Mouse (Mus musculus): ENCODE measurements around the gene Bcs1l. TPM values are rescaled to one million over a fixed set of nuclear protein-coding genes. Genes with fewer than 3 reads are reported as not detected.

Gene Bcs1l
- polyA plus RNA-seq, 1 experiment from 2014 or later = 7.1 TPM

DNA sequence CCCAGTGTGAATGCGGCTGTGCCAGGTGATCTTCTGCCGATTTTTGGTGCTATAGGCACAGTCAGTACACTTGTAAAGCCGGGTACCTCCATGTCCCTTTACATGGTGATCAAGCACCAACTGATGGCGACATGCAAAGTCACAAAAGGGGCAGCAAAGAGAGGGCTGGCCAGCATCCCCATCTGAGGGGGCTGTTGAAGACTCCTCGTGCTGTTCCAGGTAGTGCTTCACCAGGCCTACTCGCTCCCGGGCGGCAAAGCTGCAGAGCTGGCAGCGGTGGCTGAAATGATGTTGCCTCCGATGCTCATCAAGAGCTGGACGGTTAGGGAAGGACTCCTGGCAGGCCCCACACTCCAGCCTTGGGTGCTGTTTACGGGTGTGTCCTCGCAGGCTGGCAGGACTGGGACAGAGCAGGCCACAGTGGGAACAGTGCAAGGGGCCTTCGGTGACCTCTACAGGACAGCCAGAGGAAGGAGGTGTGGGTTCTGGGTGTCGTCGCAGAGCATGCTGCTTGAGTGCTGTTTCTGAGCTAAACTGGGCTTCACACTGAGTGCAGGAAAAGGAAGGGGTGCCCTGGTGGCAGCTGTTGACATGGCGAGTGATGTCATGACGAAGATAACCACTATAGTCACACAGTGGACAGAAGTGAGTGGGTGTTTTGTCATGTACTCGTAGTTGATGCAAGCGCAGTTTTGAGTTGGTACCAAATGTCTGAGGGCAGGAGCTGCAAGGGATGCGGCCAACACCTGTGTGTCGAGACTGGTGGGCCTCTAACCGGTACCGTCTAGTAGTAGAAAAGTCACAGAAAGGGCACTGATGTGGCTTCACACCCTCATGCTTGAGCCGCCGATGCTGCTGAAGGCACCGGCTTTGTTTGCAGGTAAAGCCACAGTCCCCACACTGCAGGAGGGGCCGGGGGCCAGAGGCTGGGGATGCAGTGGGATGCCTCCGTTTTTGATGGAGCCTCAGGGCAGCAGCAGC is 18.1 kb upstream of the Bcs1l start:
- no peak for DNase-seq (ENCODE audit: low spot score)
- Histone ChIP-seq H3K4me2 (replicated peaks; ENCODE audit: low read depth, low read length) (no peak overlapping the region), H3K4me1 (ENCODE audit: insufficient read depth, low read depth, low read length) (no peaks in the 10 kb centered on the region), H3K4me3 (ENCODE audit: low read depth, low read length) (no peak overlapping the region), H3K9ac (replicated peaks; ENCODE audit: low read depth) (no peak overlapping the region), H3K27me3 (replicated peaks; ENCODE audit: insufficient read depth, low read length) (no peaks in the 10 kb centered on the region), H3K27ac (ENCODE audit: low read length) (no peak overlapping the region), H3K9me3 (ENCODE audit: low read length) (no peaks in the 10 kb centered on the region), H3K36me3 (ENCODE audit: insufficient read depth, low read length) (peaks cover 63% of the 10 kb centered on the region)
- TF ChIP-seq CTCF (IDR thresholded peaks at IDR 0.05) (peak; percentile 22; the same call in 1 of the 2 replicates), EP300 (IDR thresholded peaks at IDR 0.05) (no peak)
- no peak for ATAC-seq
- 90% methylated on average over 29 of the region's 29 CpGs for WGBS

DNA sequence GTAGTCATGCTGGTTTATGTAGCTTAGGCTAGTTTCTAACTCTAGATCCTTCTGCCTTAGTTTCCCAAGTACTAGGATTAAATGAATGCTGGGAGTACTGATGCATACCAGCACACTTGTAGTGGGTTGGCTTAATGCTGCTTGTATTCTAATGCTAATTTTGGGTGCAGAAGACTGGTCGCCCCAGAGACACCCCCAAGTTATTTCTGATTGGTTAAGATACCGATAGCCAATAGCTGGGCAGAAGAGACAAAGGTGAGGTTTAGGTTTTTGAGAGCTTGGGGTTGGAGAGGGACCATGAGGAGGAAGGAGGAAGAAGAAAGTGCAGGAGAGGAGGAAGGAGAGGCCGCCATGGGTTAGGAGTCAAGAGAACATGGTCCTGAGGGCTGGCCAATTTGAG is 5.5 kb upstream of the Bcs1l start:
- Histone ChIP-seq H3K27me3 (replicated peaks; ENCODE audit: insufficient read depth, low read length) (no peaks in the 10 kb centered on the region), H3K4me3 (ENCODE audit: low read depth, low read length) (no peak overlapping the region), H3K4me1 (ENCODE audit: insufficient read depth, low read depth, low read length) (peaks cover 5% of the 10 kb centered on the region; the same call in 1 of the 2 replicates), H3K4me2 (replicated peaks; ENCODE audit: low read depth, low read length) (no peak overlapping the region), H3K36me3 (ENCODE audit: insufficient read depth, low read length) (peaks cover 20% of the 10 kb centered on the region; the same call in 1 of the 2 replicates), H3K9me3 (ENCODE audit: low read length) (no peaks in the 10 kb centered on the region), H3K27ac (ENCODE audit: low read length) (no peak overlapping the region), H3K9ac (replicated peaks; ENCODE audit: low read depth) (no peak overlapping the region)
- WGBS = 85% methylated on average over 3 of the region's 3 CpGs
- TF ChIP-seq CTCF (IDR thresholded peaks at IDR 0.05) (no peak), EP300 (IDR thresholded peaks at IDR 0.05) (no peak)
- DNase-seq (ENCODE audit: low spot score) (no peak), ATAC-seq (no peak)

DNA sequence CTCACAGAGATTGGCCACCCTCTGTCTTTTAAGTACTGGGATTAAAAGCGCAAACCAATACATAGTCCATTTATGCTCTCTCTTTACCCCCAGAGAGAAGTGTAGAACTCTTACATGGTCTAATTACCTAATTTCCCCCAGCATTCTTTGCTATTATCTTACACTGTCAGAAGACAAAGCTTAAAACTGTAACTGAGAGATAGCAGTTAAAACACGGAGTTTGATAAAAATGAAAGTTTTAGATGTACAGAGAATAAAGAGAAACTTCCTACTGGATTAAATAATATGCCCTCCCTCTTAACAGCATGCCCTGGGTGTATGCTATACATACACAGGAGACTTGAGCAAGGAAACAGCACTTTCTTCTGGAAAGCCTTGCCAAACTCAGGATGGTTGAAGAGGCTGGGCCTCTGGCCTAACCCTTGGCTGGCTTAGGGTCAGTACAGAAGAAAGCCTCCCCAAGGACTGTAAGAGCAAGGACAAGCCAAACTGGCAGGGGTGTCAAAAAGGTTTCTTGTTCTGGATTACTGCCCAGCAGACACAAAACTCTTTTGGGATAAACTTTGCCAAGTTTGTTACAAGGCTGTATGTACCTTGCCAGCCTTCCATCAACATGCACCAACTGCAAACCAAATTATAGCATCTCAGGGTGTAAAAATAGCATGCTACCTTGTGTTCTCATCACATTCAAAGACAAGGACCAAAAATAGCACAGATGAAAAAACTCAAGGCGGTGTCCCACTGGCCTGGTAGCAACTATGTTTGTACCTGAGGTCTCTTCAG is 3.3 kb upstream of the Bcs1l start:
- H3K4me1 ChIP-seq (ENCODE audit: insufficient read depth, low read depth, low read length) = peaks cover 5% of the 10 kb centered on the region; the same call in 1 of the 2 replicates
- no peak for ATAC-seq
- WGBS = 87% methylated on average over 3 of the region's 3 CpGs

GRCm38 (mm10) chr1:74587233-74587772 is 786 bp upstream of the Bcs1l start:
- ATAC-seq (no peak), DNase-seq (ENCODE audit: low spot score) (peak; percentile 26)
- Histone ChIP-seq H3K4me2 (replicated peaks; ENCODE audit: low read depth, low read length) (peak overlapping the region; percentile 72), H3K9ac (replicated peaks; ENCODE audit: low read depth) (peak overlapping the region; percentile 41), H3K27me3 (replicated peaks; ENCODE audit: insufficient read depth, low read length) (no peaks in the 10 kb centered on the region), H3K4me3 (ENCODE audit: low read depth, low read length) (peak overlapping the region; percentile 72), H3K4me1 (ENCODE audit: insufficient read depth, low read depth, low read length) (peaks cover 5% of the 10 kb centered on the region; the same call in 1 of the 2 replicates), H3K9me3 (ENCODE audit: low read length) (no peaks in the 10 kb centered on the region), H3K36me3 (ENCODE audit: insufficient read depth, low read length) (peaks cover 8% of the 10 kb centered on the region; the same call in 1 of the 2 replicates), H3K27ac (ENCODE audit: low read length) (peak overlapping the region; percentile 55)
- TF ChIP-seq EP300 (IDR thresholded peaks at IDR 0.05) = no peak
- under 1% methylated on average over 24 of the region's 24 CpGs for WGBS

More for the DNA sequence above, 3.3 kb upstream of the Bcs1l start:
- Histone ChIP-seq H3K36me3 (ENCODE audit: insufficient read depth, low read length) (peaks cover 5% of the 10 kb centered on the region; the same call in 1 of the 2 replicates), H3K27ac (ENCODE audit: low read length) (no peak overlapping the region), H3K27me3 (replicated peaks; ENCODE audit: insufficient read depth, low read length) (no peaks in the 10 kb centered on the region), H3K4me3 (ENCODE audit: low read depth, low read length) (no peak overlapping the region), H3K4me2 (replicated peaks; ENCODE audit: low read depth, low read length) (no peak overlapping the region), H3K9ac (replicated peaks; ENCODE audit: low read depth) (no peak overlapping the region), H3K9me3 (ENCODE audit: low read length) (no peaks in the 10 kb centered on the region)
- TF ChIP-seq CTCF (IDR thresholded peaks at IDR 0.05) = no peak
- no peak for TF ChIP-seq EP300 (IDR thresholded peaks at IDR 0.05)
- DNase-seq (ENCODE audit: low spot score) = no peak

GRCm38 (mm10) chr1:74594434-74594833 is 6.3 kb downstream of the Bcs1l start:
- Histone ChIP-seq H3K4me3 (ENCODE audit: low read depth, low read length) (no peak overlapping the region), H3K4me1 (ENCODE audit: insufficient read depth, low read depth, low read length) (no peaks in the 10 kb centered on the region), H3K4me2 (replicated peaks; ENCODE audit: low read depth, low read length) (no peak overlapping the region), H3K36me3 (ENCODE audit: insufficient read depth, low read length) (peaks cover 40% of the 10 kb centered on the region), H3K27ac (ENCODE audit: low read length) (no peak overlapping the region), H3K27me3 (replicated peaks; ENCODE audit: insufficient read depth, low read length) (no peaks in the 10 kb centered on the region), H3K9ac (replicated peaks; ENCODE audit: low read depth) (no peak overlapping the region), H3K9me3 (ENCODE audit: low read length) (no peaks in the 10 kb centered on the region)
- DNase-seq (ENCODE audit: low spot score) (no peak), ATAC-seq (no peak)
- TF ChIP-seq CTCF (IDR thresholded peaks at IDR 0.05) = no peak
- no peak for TF ChIP-seq EP300 (IDR thresholded peaks at IDR 0.05)
- 61% methylated on average over 8 of the region's 8 CpGs for WGBS
